Mouse (Mus musculus) left cerebral cortex, adult 11 months (tissue): Measurements from ENCODE around the gene Ppa1.
A peak's percentile ranks its signal among the peaks of the same experiment; 100 is the strongest.
"Not testable (repeated sequence)": the region's sequence is repeated elsewhere in the genome, so short reads cannot be mapped to it uniquely, and the experiment has no call there.

Experiments
- DNase-seq: peaks from one replicate; pipeline ENCODE4 v3.0.0; 2022; ENCODE audit warnings: low spot score

Gene Ppa1

GRCm38 (mm10) chr10:61647790-61648736 is at the start of gene Ppa1:
Gene Ppa1 (plus strand): TSS chr10:61648552.
- peak; percentile 69 for DNase-seq

- DNase-seq = no peak
These were observed 48.7 kb upstream of the Ppa1 start for GRCm38 (mm10) chr10:61599556-61600114.

GRCm38 (mm10) chr10:61602283-61603033 is 45.9 kb upstream of the Ppa1 start:
- no peak for DNase-seq

GRCm38 (mm10) chr10:61604376-61605065 is 43.8 kb upstream of the Ppa1 start:
- DNase-seq = no peak

- DNase-seq = not testable (repeated sequence)
These were observed 43.0 kb upstream of the Ppa1 start for GRCm38 (mm10) chr10:61605381-61605780.

- DNase-seq = no peak
These were observed 42.5 kb upstream of the Ppa1 start for GRCm38 (mm10) chr10:61605851-61606250.

- DNase-seq = no peak
These were observed 40.1 kb upstream of the Ppa1 start for GRCm38 (mm10) chr10:61608233-61608632.

GRCm38 (mm10) chr10:61610650-61611235 is 37.6 kb upstream of the Ppa1 start:
- DNase-seq = no peak

- DNase-seq = no peak
These were observed 34.0 kb upstream of the Ppa1 start for GRCm38 (mm10) chr10:61614311-61614710.

- DNase-seq = no peak
These were observed 29.8 kb upstream of the Ppa1 start for GRCm38 (mm10) chr10:61618528-61618927.

GRCm38 (mm10) chr10:61621681-61622080 is 26.7 kb upstream of the Ppa1 start:
- no peak for DNase-seq

- not testable (repeated sequence) for DNase-seq
These were observed 24.5 kb upstream of the Ppa1 start for GRCm38 (mm10) chr10:61623874-61624273.

- DNase-seq = no peak
These were observed 23.6 kb upstream of the Ppa1 start for GRCm38 (mm10) chr10:61624771-61625170.

GRCm38 (mm10) chr10:61625381-61626257 is 22.7 kb upstream of the Ppa1 start:
- no peak for DNase-seq

- no peak for DNase-seq
These were observed 21.8 kb upstream of the Ppa1 start for GRCm38 (mm10) chr10:61626551-61626950.

- no peak for DNase-seq
These were observed 21.0 kb upstream of the Ppa1 start for GRCm38 (mm10) chr10:61627195-61627937.

GRCm38 (mm10) chr10:61627938-61628250 is 20.5 kb upstream of the Ppa1 start:
- no peak for DNase-seq

- no peak for DNase-seq
These were observed 15.9 kb upstream of the Ppa1 start for GRCm38 (mm10) chr10:61632445-61632844.

- no peak for DNase-seq
These were observed 11.3 kb upstream of the Ppa1 start for GRCm38 (mm10) chr10:61637055-61637454.

GRCm38 (mm10) chr10:61640363-61640762 is 8.0 kb upstream of the Ppa1 start:
- no peak for DNase-seq
